11 mouse cellular contexts compared by ENCODE assay signal in the genomic region with DNA sequence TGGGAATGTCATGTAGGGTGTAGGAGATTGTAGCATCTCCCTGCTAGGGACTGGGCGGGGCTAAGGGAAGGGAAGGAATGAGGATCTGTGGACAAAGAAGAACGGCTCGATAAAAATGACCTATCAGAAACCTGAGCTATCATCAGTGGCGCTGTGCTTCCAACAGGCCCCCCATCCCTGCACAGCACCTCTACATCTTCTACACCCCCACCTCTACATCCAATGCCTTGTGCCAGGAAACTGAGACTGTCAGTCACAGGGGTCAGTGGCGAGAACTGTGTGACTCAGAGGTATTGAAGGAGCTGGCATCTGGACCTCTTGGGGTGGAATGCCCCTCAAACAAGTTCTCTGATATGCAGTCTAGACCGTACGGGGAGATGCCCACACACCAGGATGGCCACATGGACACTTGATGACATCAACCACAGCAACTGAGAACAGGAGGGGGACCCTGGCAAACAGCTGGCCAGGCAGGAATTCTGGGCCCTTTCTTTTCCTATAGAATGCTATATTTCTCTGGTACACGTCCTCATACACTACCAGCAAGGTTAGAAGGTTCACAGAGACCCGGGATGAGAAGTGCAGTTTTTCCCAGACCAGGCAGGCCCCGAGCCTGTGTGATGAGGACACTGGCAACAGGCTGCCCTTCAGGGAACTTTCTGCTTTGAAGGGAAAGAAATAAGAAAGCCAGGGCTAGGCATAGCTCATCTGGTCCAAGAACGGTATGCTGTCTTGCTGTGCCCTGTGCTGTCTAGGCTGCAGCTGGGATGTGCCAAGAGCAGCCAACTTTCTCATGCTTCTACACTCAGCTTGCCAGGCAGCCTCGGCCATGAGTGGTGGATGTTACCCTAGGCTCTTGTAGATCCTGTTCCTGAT. TPM values are rescaled to one million over a fixed set of nuclear protein-coding genes. Genes with fewer than 3 reads are reported as not detected.
DNase-seq lines count a peak whose midpoint lies in the region; ATAC-seq and TF ChIP-seq lines count a peak whose summit lies in the region.
"Had no signal": no experiment of that assay in that cellular context is flagged by ENCODE, and none has a peak within 500 bp of the region (broad histone marks: within the 10 kb centered on the region; RNA-seq: fewer than 3 reads in every experiment).

No protein-coding gene starts in this region.

- no peak for ATAC-seq in hindbrain, embryonic 11.5 days (ENCODE audit: low FRiP score)
- ATAC-seq in lung, embryonic 16.5 days (ENCODE audit: low read depth) = peak; percentile 46
- no peak for ATAC-seq in liver, postnatal 0 days

- H3K4me2 ChIP-seq in hindbrain, embryonic 11.5 days (replicated peaks; ENCODE audit: low read depth, low read length) = no peak overlapping the region
- H3K4me2 ChIP-seq in lung, embryonic 16.5 days (ENCODE audit: low read depth, low read length) = peak overlapping the region; percentile 28; the same call in 1 of the 2 replicates
- no peak overlapping the region for H3K4me2 ChIP-seq in liver, postnatal 0 days (ENCODE audit: low read depth, low read length)
- H3K4me2 ChIP-seq: forebrain, embryonic 13.5 days had no signal

- 0 out of 2 replicates have a peak, but pooled peaks cover 10% of the 10 kb centered on the region for H3K36me3 ChIP-seq in hindbrain, embryonic 10.5 days
- no peaks in the 10 kb centered on the region for H3K36me3 ChIP-seq in hindbrain, embryonic 11.5 days (ENCODE audit: control insufficient read depth, insufficient read depth, low read length)
- peaks cover 5% of the 10 kb centered on the region for H3K36me3 ChIP-seq in lung, embryonic 16.5 days (ENCODE audit: control insufficient read depth, insufficient read depth, low read length)
- H3K36me3 ChIP-seq in embryonic facial prominence, embryonic 10.5 days (replicated peaks) = peaks cover 9% of the 10 kb centered on the region; the same call in 1 of the 2 replicates
- H3K36me3 ChIP-seq in liver, postnatal 0 days (replicated peaks; ENCODE audit: insufficient read depth, low read length) = peaks cover 2% of the 10 kb centered on the region; the same call in 1 of the 2 replicates
- H3K36me3 ChIP-seq: G1E had no signal

- TF ChIP-seq EP300 in liver, postnatal 0 days (IDR thresholded peaks at IDR 0.05; ENCODE audit: low read depth) = no peak

- H3K4me3 ChIP-seq in hindbrain, embryonic 10.5 days = no peak overlapping the region
- H3K4me3 ChIP-seq in hindbrain, embryonic 11.5 days (ENCODE audit: low read depth, low read length) = no peak overlapping the region
- H3K4me3 ChIP-seq in lung, embryonic 16.5 days (ENCODE audit: low read length) = no peak overlapping the region
- no peak overlapping the region for H3K4me3 ChIP-seq in lung, adult 2 months (replicated peaks; ENCODE audit: extremely low read depth, low read depth, low read length)
- no peak overlapping the region for H3K4me3 ChIP-seq in embryonic facial prominence, embryonic 10.5 days
- H3K4me3 ChIP-seq in liver, postnatal 0 days (ENCODE audit: low read depth, low read length) = no peak overlapping the region
- H3K4me3 ChIP-seq: forebrain, embryonic 13.5 days had no signal

- H3K4me1 ChIP-seq in hindbrain, embryonic 10.5 days (replicated peaks) = peaks cover 60% of the 10 kb centered on the region
- H3K4me1 ChIP-seq in hindbrain, embryonic 11.5 days (replicated peaks; ENCODE audit: control insufficient read depth, insufficient read depth, low read length) = peaks cover 4% of the 10 kb centered on the region; the same call in 1 of the 2 replicates
- H3K4me1 ChIP-seq in lung, embryonic 16.5 days (replicated peaks; ENCODE audit: control insufficient read depth, insufficient read depth, low read length) = peaks cover 44% of the 10 kb centered on the region
- H3K4me1 ChIP-seq in lung, adult 2 months (ENCODE audit: control insufficient read depth, insufficient read depth, low read length) = peaks cover 41% of the 10 kb centered on the region
- H3K4me1 ChIP-seq in embryonic facial prominence, embryonic 10.5 days = peaks cover 70% of the 10 kb centered on the region
- peaks cover 23% of the 10 kb centered on the region for H3K4me1 ChIP-seq in liver, postnatal 0 days (ENCODE audit: insufficient read depth)

- no peak for DNase-seq in hindbrain, embryonic 10.5 days (ENCODE audit: low spot score)
- no peak for DNase-seq in hindbrain, embryonic 11.5 days (ENCODE audit: low spot score)
- DNase-seq in lung, adult 2 months = no peak
- no peak for DNase-seq in embryonic facial prominence, embryonic 10.5 days (ENCODE audit: low spot score)
- DNase-seq in liver, postnatal 0 days = no peak
- no peak for DNase-seq in layer of hippocampus, postnatal 25 days (ENCODE audit: extremely low spot score in 1 of 2, low spot score in 1 of 2)
- no peak for DNase-seq in spleen, adult 18-20 months
- DNase-seq: right cerebral cortex, postnatal 14 days had no signal

- 84% methylated on average over 12 of the region's 12 CpGs for WGBS in hindbrain, embryonic 10.5 days
- WGBS in hindbrain, embryonic 11.5 days = 85% methylated on average over 12 of the region's 12 CpGs
- WGBS in lung, embryonic 16.5 days = 62% methylated on average over 12 of the region's 12 CpGs
- 46% methylated on average over 12 of the region's 12 CpGs for WGBS in lung, adult 2 months
- WGBS in embryonic facial prominence, embryonic 10.5 days = 85% methylated on average over 12 of the region's 12 CpGs
- WGBS in liver, postnatal 0 days (ENCODE audit: insufficient replicate concordance) = 75% methylated on average over 12 of the region's 12 CpGs

- no peak for TF ChIP-seq CTCF in lung, adult 2 months (IDR thresholded peaks at IDR 0.05; ENCODE audit: insufficient read depth, low read length)
- TF ChIP-seq CTCF in liver, postnatal 0 days (IDR thresholded peaks at IDR 0.05; ENCODE audit: low read depth) = no peak

- H3K9me3 ChIP-seq in hindbrain, embryonic 10.5 days = no peaks in the 10 kb centered on the region
- H3K9me3 ChIP-seq in hindbrain, embryonic 11.5 days (ENCODE audit: control insufficient read depth, low read length) = no peaks in the 10 kb centered on the region
- H3K9me3 ChIP-seq in lung, embryonic 16.5 days (ENCODE audit: control insufficient read depth, low read length) = no peaks in the 10 kb centered on the region
- H3K9me3 ChIP-seq in embryonic facial prominence, embryonic 10.5 days = no peaks in the 10 kb centered on the region
- H3K9me3 ChIP-seq in liver, postnatal 0 days (ENCODE audit: low read length) = no peaks in the 10 kb centered on the region
- H3K9me3 ChIP-seq: forebrain, embryonic 13.5 days; G1E had no signal

- H3K9ac ChIP-seq in hindbrain, embryonic 11.5 days (ENCODE audit: low read depth, low read length) = no peak overlapping the region
- peak overlapping the region; percentile 34; the same call in 1 of the 2 replicates for H3K9ac ChIP-seq in lung, embryonic 16.5 days (ENCODE audit: low read length)
- H3K9ac ChIP-seq in liver, postnatal 0 days (replicated peaks) = no peak overlapping the region
- H3K9ac ChIP-seq: forebrain, embryonic 13.5 days had no signal

- no peaks in the 10 kb centered on the region for H3K27me3 ChIP-seq in hindbrain, embryonic 10.5 days (ENCODE audit: insufficient read depth, poor library complexity, severe bottlenecking)
- H3K27me3 ChIP-seq in hindbrain, embryonic 11.5 days (ENCODE audit: control insufficient read depth, insufficient read depth, low read length) = no peaks in the 10 kb centered on the region
- no peaks in the 10 kb centered on the region for H3K27me3 ChIP-seq in lung, embryonic 16.5 days (ENCODE audit: control insufficient read depth, insufficient read depth, low read depth, low read length)
- H3K27me3 ChIP-seq in embryonic facial prominence, embryonic 10.5 days (replicated peaks; ENCODE audit: low read depth, poor library complexity, severe bottlenecking) = no peaks in the 10 kb centered on the region
- H3K27me3 ChIP-seq in liver, postnatal 0 days (ENCODE audit: insufficient read depth, low read length) = no peaks in the 10 kb centered on the region
- H3K27me3 ChIP-seq: forebrain, embryonic 13.5 days had no signal

- H3K27ac ChIP-seq in hindbrain, embryonic 10.5 days = peak overlapping the region; percentile 73
- no peak overlapping the region for H3K27ac ChIP-seq in hindbrain, embryonic 11.5 days (ENCODE audit: low read depth, low read length)
- H3K27ac ChIP-seq in lung, embryonic 16.5 days (ENCODE audit: low read length) = peak overlapping the region; percentile 74
- peak overlapping the region; percentile 57 for H3K27ac ChIP-seq in embryonic facial prominence, embryonic 10.5 days (replicated peaks)
- H3K27ac ChIP-seq in liver, postnatal 0 days (ENCODE audit: low read depth) = peak overlapping the region; percentile 79
- H3K27ac ChIP-seq: forebrain, embryonic 13.5 days had no signal

- no peak for TF ChIP-seq POLR2A in lung, adult 2 months (IDR thresholded peaks at IDR 0.05; ENCODE audit: borderline replicate concordance, extremely low read depth, low read depth, low read length)

RNA-seq across cellular contexts. Expression of a gene that starts 16.8 kb away (rescaled TPM):
- 12.8 and 15.9 TPM in 2 replicates for polyA plus RNA-seq in hindbrain, embryonic 10.5 days (2016; fragmentation: Nextera tagmentation; extraction: Ambion mirVana)
- 16.9 and 18.4 TPM in 2 replicates for polyA plus RNA-seq in hindbrain, embryonic 11.5 days (2014; fragmentation: Nextera tagmentation; extraction: Ambion mirVana)
- polyA plus RNA-seq in lung, embryonic 16.5 days (2015; fragmentation: Nextera tagmentation; extraction: Ambion mirVana) = 25.2 and 26.4 TPM in 2 replicates
- 38.2 and 40.8 TPM in 2 replicates for polyA plus RNA-seq in lung, adult 2 months (2012; rRNA removed)
- polyA plus RNA-seq in embryonic facial prominence, embryonic 10.5 days (2016; fragmentation: Nextera tagmentation; extraction: Ambion mirVana) = 11.7 and 13.1 TPM in 2 replicates
- 5.5 and 6.1 TPM in 2 replicates for polyA plus RNA-seq in liver, postnatal 0 days (2015; fragmentation: Nextera tagmentation; extraction: Ambion mirVana)
- total RNA-seq in layer of hippocampus, postnatal 25 days (2021) = 10 to 100 TPM; 46.3 to 47.4 TPM

RNA-seq across cellular contexts. Expression of a gene that starts 45.1 kb away (rescaled TPM):
- polyA plus RNA-seq in hindbrain, embryonic 10.5 days (2016; fragmentation: Nextera tagmentation; extraction: Ambion mirVana) = 13.4 and 13.5 TPM in 2 replicates
- 7.3 and 8.3 TPM in 2 replicates for polyA plus RNA-seq in hindbrain, embryonic 11.5 days (2014; fragmentation: Nextera tagmentation; extraction: Ambion mirVana)
- 13.6 and 14.3 TPM in 2 replicates for polyA plus RNA-seq in lung, embryonic 16.5 days (2015; fragmentation: Nextera tagmentation; extraction: Ambion mirVana)
- polyA plus RNA-seq in lung, adult 2 months (2012; rRNA removed) = 31.9 and 34.7 TPM in 2 replicates
- 11.2 and 11.9 TPM in 2 replicates for polyA plus RNA-seq in embryonic facial prominence, embryonic 10.5 days (2016; fragmentation: Nextera tagmentation; extraction: Ambion mirVana)
- 6.0 and 6.4 TPM in 2 replicates for polyA plus RNA-seq in liver, postnatal 0 days (2015; fragmentation: Nextera tagmentation; extraction: Ambion mirVana)
- total RNA-seq in layer of hippocampus, postnatal 25 days (2021) = 10 to 100 TPM; 33.5 to 34.5 TPM
